Mouse (Mus musculus) myocyte (in vitro differentiated cells): Measurements from ENCODE around the gene Scn3b.

ENCODE experiments used
- CEBPB ChIP-seq: IDR thresholded peaks from 2 replicates; pipeline ENCODE4 v1.6.1; 2011; ENCODE audit warnings: mild to moderate bottlenecking, moderate library complexity; ENCODE audit not compliant: poor library complexity, insufficient read depth, severe bottlenecking
- MYOG ChIP-seq, 3 experiments: IDR thresholded peaks; one replicate each; pipeline ENCODE4 v1.6.1; 2011; ENCODE audit warnings: control low read depth in 2 of 3, low read depth in 2 of 3, mild to moderate bottlenecking in 2 of 3; ENCODE audit not compliant: insufficient read length in 2 of 3, control insufficient read depth in 1 of 3, insufficient read depth in 1 of 3
- POLR2A ChIP-seq: IDR thresholded peaks from one replicate; pipeline ENCODE4 v1.6.1; 2011; ENCODE audit warnings: low read depth, mild to moderate bottlenecking, control low read depth, moderate library complexity; ENCODE audit not compliant: insufficient read length
- POLR2AphosphoS2 ChIP-seq: IDR thresholded peaks from one replicate; pipeline ENCODE4 v1.6.1; 2011; ENCODE audit warnings: low read depth, control low read depth; ENCODE audit not compliant: insufficient read length

- no peak for TF ChIP-seq POLR2A
- no peak for TF ChIP-seq CEBPB
- no peak for TF ChIP-seq MYOG (IDR thresholded peaks at IDR 0.05; ENCODE audit: control insufficient read depth in 1 of 3, insufficient read depth in 1 of 3, insufficient read length in 2 of 3, low read depth in 2 of 3)
- peak; percentile 70 for TF ChIP-seq POLR2AphosphoS2
Observed at GRCm38 (mm10) chr9:40292475-40292874, 23.5 kb downstream of the Scn3b start.
